Mouse (Mus musculus) stomach, postnatal 0 days (tissue): ENCODE measurements around the gene Btnl9. TPM values are rescaled to one million over a fixed set of nuclear protein-coding genes. Genes with fewer than 3 reads are reported as not detected.
A peak's percentile ranks its signal among the peaks of the same experiment; 100 is the strongest.

Experiments used
- ATAC-seq: fragments of 200-750 bp; cut with Nextera tagmentation; 2 replicates; pipeline ENCODE4 v1.8.0; 2017; ENCODE audit not compliant: low FRiP score, low TSS enrichment
- DNase-seq: peaks from one replicate; pipeline ENCODE4 v3.0.0-alpha.2; 2016; ENCODE audit warnings: low spot score
- H3K27ac ChIP-seq: fragments of 300-500 bp; sonication (generic); replicated peaks from 2 replicates; pipeline ENCODE4 v1.5.1; 2014; ENCODE audit warnings: mild to moderate bottlenecking, control low read depth
- H3K27me3 ChIP-seq: fragments of 300-500 bp; sonication (generic); 2 replicates; pipeline ENCODE4 v1.6.1; 2014; ENCODE audit warnings: low read length; ENCODE audit not compliant: control insufficient read depth, insufficient read depth
- H3K36me3 ChIP-seq: fragments of 300-500 bp; sonication (generic); 2 replicates; pipeline ENCODE4 v1.6.1; 2014; ENCODE audit warnings: low read length, mixed read lengths; ENCODE audit not compliant: control insufficient read depth, insufficient read depth
- H3K4me1 ChIP-seq: fragments of 300-500 bp; sonication (generic); replicated peaks from 2 replicates; pipeline ENCODE4 v1.6.1; 2014; ENCODE audit warnings: antibody characterized with exemption; ENCODE audit not compliant: control insufficient read depth, insufficient read depth
- H3K4me2 ChIP-seq: fragments of 300-500 bp; sonication (generic); replicated peaks from 2 replicates; pipeline ENCODE4 v1.6.1; 2014; ENCODE audit warnings: low read depth, mild to moderate bottlenecking, control low read depth, moderate library complexity
- H3K4me3 ChIP-seq: fragments of 300-500 bp; sonication (generic); 2 replicates; pipeline ENCODE4 v1.5.1; 2014; ENCODE audit warnings: low read depth, low read length, control low read depth
- H3K9ac ChIP-seq: fragments of 300-500 bp; sonication (generic); 2 replicates; pipeline ENCODE4 v1.6.1; 2014; ENCODE audit warnings: mild to moderate bottlenecking, low read length, control low read depth, mixed read lengths
- H3K9me3 ChIP-seq: fragments of 300-500 bp; sonication (generic); 2 replicates; pipeline ENCODE4 v1.6.1; 2016; ENCODE audit warnings: low read length; ENCODE audit not compliant: control insufficient read depth
- CTCF ChIP-seq: IDR thresholded peaks from 2 replicates; pipeline ENCODE4 v1.5.1; 2016; ENCODE audit warnings: antibody characterized with exemption, low read depth, mild to moderate bottlenecking, moderate library complexity
- EP300 ChIP-seq: optimal IDR thresholded peaks from 2 replicates; pipeline ENCODE3; 2016; ENCODE audit warnings: antibody characterized with exemption
- WGBS: fragments of 180-500 bp; shearing (Covaris S2); extraction: QIAGEN DNeasy Blood & Tissue Kit; methylation state at CpG from one replicate; pipeline ENCODE4 v1.1.7; 2014; 5-methylcytosine and 5-hydroxymethylcytosine counted together
- polyA plus RNA-seq: library from polyadenylated mRNA; unstranded; fragments of >200 nt; fragmentation: Nextera tagmentation; extraction: Ambion mirVana; gene quantifications from 2 replicates; pipeline ENCODE4 v1.2.1, GENCODE M21; 2015

Gene Btnl9
- polyA plus RNA-seq, 1 experiment from 2014 or later = 0.44 TPM

DNA sequence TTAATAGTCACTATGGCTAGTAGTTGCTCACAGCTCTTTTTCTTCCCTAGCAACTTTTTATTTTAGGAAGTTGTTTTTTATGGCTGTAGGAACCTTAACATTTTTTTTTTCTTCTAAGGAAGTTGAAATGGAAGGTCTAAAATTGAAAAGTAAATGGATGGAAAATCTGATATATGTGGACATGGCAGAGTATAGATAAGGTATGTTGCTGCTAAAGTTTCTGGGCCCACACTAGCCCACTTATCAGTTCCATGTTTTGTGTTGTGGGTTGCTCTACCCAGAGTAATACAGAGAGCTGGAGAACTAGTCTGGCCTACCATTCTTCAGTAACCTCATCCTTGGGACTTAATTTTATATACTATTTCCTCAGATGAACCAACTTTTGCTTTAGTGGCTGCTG is 25.6 kb upstream of the Btnl9 start:
- Histone ChIP-seq H3K27ac (no peak overlapping the region), H3K4me2 (no peak overlapping the region), H3K9me3 (no peaks in the 10 kb centered on the region), H3K27me3 (no peaks in the 10 kb centered on the region), H3K9ac (no peak overlapping the region), H3K4me1 (no peaks in the 10 kb centered on the region), H3K4me3 (no peak overlapping the region), H3K36me3 (peaks cover 16% of the 10 kb centered on the region)
- no peak for ATAC-seq
- no peak for TF ChIP-seq EP300
- TF ChIP-seq CTCF = no peak
- no peak for DNase-seq

GRCm38 (mm10) chr11:49207495-49207894 is 20.5 kb upstream of the Btnl9 start:
- H3K4me1 ChIP-seq = peaks cover 4% of the 10 kb centered on the region; the same call in 1 of the 2 replicates
- TF ChIP-seq CTCF = no peak
- no peak for TF ChIP-seq EP300
- no peak for DNase-seq
- no peak overlapping the region for H3K27ac ChIP-seq
- 97% methylated on average over 1 of the region's 1 CpGs for WGBS
- H3K36me3 ChIP-seq = no peaks in the 10 kb centered on the region
- no peak overlapping the region for H3K4me2 ChIP-seq
- H3K9me3 ChIP-seq = no peaks in the 10 kb centered on the region
- no peak overlapping the region for H3K9ac ChIP-seq
- no peak overlapping the region for H3K4me3 ChIP-seq
- H3K27me3 ChIP-seq = no peaks in the 10 kb centered on the region
- ATAC-seq = no peak

DNA sequence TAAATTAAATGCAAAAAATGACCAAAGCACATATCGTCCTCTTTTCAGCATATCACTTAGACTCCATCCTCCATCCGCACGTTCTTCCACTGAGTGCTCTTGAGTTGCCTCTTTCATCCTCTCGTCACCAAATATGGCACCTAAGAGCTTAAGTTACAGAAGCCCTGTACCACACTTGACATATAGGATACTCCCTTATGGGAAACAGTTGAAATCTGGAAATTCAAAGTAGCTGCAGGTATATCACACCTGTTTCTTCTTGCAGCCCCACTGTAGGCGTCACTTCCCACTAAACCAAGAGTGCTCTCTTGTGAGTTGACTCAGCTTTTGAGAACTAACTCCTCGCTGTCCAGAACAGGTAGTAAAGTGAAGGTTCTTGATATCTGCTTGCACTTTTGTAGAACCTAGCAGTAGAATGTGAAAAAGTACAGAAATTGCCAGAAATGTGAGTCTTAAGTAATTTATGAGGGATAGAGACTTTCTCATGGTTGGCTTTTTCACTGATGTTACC is 18.2 kb upstream of the Btnl9 start:
- DNase-seq = no peak
- H3K36me3 ChIP-seq = no peaks in the 10 kb centered on the region
- H3K9ac ChIP-seq = no peak overlapping the region
- no peak overlapping the region for H3K27ac ChIP-seq
- ATAC-seq = no peak
- WGBS = 71% methylated on average over 6 of the region's 6 CpGs
- H3K4me1 ChIP-seq = peaks cover 4% of the 10 kb centered on the region; the same call in 1 of the 2 replicates
- H3K4me2 ChIP-seq = peak overlapping the region; percentile 83; the same call in 1 of the 2 replicates
- no peak overlapping the region for H3K4me3 ChIP-seq
- H3K9me3 ChIP-seq = no peaks in the 10 kb centered on the region
- no peaks in the 10 kb centered on the region for H3K27me3 ChIP-seq
- TF ChIP-seq EP300 (no peak), CTCF (no peak)

- Histone ChIP-seq H3K4me1 (peaks cover 4% of the 10 kb centered on the region; the same call in 1 of the 2 replicates), H3K27me3 (no peaks in the 10 kb centered on the region), H3K4me2 (peak overlapping the region; percentile 83), H3K36me3 (no peaks in the 10 kb centered on the region), H3K9ac (peak overlapping the region; percentile 93), H3K27ac (peak overlapping the region; percentile 99), H3K4me3 (peak overlapping the region; percentile 85), H3K9me3 (no peaks in the 10 kb centered on the region)
- no peak for TF ChIP-seq CTCF
- TF ChIP-seq EP300 = no peak
- ATAC-seq = peak; percentile 72
- peak; percentile 68 for DNase-seq
- 0% methylated on average over 24 of the region's 24 CpGs for WGBS
Measured at GRCm38 (mm10) chr11:49203771-49204497, 17.0 kb upstream of the Btnl9 start.

DNA sequence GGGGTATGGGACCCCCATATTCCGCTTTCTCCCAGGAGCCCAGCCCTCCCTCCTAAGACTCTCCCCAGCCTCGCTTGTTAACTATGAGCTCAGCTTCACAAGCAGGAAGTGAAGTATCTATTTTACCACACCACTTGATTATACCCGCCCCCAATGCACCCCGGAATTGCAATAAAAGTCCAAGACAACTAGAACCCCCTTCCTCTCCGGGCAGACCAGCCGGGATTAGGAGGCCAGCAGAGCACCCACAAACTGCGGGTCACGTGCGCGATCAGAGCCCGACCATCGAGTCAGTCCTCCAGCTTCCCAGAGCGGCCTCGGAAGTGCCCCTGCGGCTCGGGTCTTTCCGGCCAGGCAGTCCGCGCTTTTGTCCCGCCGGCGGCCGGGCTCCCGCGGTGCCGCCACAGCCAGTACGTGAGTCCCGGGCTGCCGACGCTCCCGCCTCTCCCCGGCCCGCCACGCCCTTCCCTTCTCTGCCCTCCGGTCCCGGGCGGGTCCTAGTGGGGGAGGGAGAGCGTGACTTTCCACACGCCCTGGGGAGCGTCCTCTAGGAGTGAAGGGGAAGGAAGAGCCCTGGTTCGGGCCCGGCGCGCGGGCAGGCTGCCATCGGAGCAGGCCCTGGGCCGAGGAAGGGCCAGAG is 16.3 kb upstream of the Btnl9 start, which contains the start of gene Zfp62:
Gene Zfp62 (plus strand): TSS at position 164 of the 640 bp plus-strand sequence.
- H3K27ac ChIP-seq = peak within 1 kb of the TSS; percentile 99
- under 1% methylated on average over 47 of the region's 47 CpGs for WGBS
- H3K4me2 ChIP-seq = peak within 1 kb of the TSS; percentile 83
- H3K9me3 ChIP-seq = no peaks in the 10 kb centered on the region
- ATAC-seq (peak; percentile 96), DNase-seq (peak; percentile 96)
- H3K4me3 ChIP-seq = peak within 1 kb of the TSS; percentile 85
- peaks cover 4% of the 10 kb centered on the region; the same call in 1 of the 2 replicates for H3K4me1 ChIP-seq
- H3K36me3 ChIP-seq = no peaks in the 10 kb centered on the region
- TF ChIP-seq EP300 = peak; percentile 54
- TF ChIP-seq CTCF = no peak; the same call in 1 of the 2 replicates
- peak within 1 kb of the TSS; percentile 93 for H3K9ac ChIP-seq
- no peaks in the 10 kb centered on the region for H3K27me3 ChIP-seq
